Mouse (Mus musculus): ENCODE data around the gene Smyd3.

GRCm38 (mm10) chr1:179272926-179273325, 244.9 kb downstream of the Smyd3 start:
- no peak for TF ChIP-seq CTCF (IDR thresholded peaks at IDR 0.05; ENCODE audit: borderline replicate concordance, control insufficient read depth, extremely low read depth, insufficient read depth, low read length, poor library complexity)
- no peak for TF ChIP-seq POLR2A (IDR thresholded peaks at IDR 0.05; ENCODE audit: control insufficient read depth, extremely low read depth, insufficient read depth, low read length, poor library complexity)

Measured in thymus, adult 2 months (tissue).